Mouse (Mus musculus): ENCODE measurements around the gene Cacul1. TPM values are rescaled to one million over a fixed set of nuclear protein-coding genes. Genes with fewer than 3 reads are reported as not detected.
"Not testable (repeated sequence)": the region's sequence is repeated elsewhere in the genome, so short reads cannot be mapped to it uniquely, and the experiment has no call there.

The Cacul1 gene
- total RNA-seq (2017): 67.2 and 71.3 TPM in 2 replicates

DNA sequence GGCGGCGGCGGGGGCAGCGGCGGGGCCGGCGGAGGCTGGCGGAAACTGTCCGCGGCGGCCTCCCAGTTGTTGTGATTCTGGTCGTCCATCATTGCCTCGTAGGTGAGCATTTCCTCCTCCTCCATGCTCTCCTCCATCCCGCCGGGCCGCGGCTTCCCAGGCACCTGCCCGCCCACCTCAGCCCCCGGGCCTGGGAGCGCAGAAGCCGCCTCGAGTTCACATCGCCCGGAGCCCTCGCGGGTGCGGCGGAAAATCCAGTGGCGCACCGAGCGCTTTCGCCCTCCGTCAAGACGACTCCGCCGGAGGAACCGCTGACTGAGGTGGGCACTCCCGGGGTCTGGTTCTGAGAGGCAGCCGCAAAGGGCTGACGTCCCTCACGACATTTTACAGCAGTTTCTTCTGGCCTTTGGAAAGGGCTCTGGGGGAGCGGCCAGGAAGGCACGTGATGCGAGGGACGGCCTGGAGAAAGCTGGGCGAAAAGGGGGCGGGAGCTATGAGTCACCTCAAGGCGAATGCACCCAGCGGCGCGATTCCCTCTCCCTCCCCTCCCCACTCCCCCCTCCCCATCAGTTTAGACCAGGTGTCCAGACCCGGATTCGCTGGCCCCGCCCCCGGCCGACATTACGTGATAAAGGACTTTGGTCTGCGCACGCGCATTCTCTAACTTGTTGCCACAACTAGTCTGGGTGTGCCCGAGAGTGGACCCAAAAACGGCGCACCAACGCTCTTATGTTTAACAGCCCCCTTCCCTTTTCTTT is at the start of gene Cacul1:
Cacul1 (minus strand) TSS at position 444 of the 758 bp plus-strand sequence.
- peak; percentile 93 for ATAC-seq (ENCODE audit: extremely low read depth, insufficient number of reproducible peaks, low FRiP score, poor library complexity, severe bottlenecking)

GRCm38 (mm10) chr19:60619420-60619819 is 38.6 kb upstream of the Cacul1 start:
- ATAC-seq (ENCODE audit: extremely low read depth, insufficient number of reproducible peaks, low FRiP score, poor library complexity, severe bottlenecking): no peak

DNA sequence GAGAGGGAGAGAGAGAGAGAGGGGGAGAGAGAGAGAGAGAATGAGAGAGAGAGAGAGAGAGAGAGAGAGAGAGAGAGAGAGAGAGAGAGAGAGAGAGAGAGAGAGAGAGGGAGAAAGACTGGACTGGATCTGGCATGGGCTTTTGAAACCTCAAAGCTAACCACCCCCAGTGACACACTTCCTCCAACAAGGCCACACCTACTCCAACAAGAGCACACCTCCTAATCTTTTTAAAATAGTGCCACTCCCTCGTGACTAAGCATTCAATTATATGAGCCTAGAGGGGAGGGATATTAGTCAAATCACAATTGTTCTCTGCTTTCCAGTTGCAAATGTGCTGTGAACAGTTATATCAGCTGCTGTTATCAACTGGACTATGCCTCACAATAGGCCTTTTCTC is 36.2 kb upstream of the Cacul1 start:
- no peak for ATAC-seq (ENCODE audit: extremely low read depth, insufficient number of reproducible peaks, low FRiP score, poor library complexity, severe bottlenecking)

DNA sequence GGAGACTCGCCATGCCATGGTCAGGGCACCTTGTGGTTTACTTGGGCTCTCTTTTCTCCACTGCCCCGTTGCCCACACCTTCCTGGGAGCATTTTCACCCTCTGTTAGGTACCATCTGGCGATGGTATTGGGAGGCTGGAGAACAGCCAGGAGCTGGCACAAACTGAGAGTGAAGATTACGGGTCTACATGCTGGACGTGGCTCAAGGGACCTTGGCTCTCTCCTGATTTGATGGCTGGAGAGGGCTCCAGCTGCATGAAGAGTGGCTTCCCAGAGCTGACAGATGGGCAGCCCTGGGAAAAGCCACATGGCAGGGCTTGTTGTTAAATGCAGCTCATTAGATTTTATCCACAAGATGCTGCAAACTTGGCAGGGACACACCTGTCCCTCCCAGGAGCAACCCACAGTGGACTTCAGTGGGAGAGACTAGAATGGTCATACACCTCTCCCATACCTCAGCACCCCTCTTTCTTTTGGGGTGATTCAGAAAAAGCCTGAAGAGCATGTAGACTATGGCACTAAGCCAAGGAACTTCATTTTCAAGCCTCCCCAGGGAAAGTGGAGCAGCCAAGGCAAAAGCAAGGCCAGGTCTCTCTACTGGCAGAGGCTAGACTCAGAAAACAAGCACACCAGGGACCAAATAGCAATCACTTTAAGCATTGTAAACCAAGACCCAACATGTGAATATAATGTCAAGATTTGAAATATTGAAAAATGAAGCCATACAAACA is 34.8 kb upstream of the Cacul1 start:
- no peak for ATAC-seq (ENCODE audit: extremely low read depth, insufficient number of reproducible peaks, low FRiP score, poor library complexity, severe bottlenecking)

GRCm38 (mm10) chr19:60611525-60612215 is 30.8 kb upstream of the Cacul1 start:
- ATAC-seq (ENCODE audit: extremely low read depth, insufficient number of reproducible peaks, low FRiP score, poor library complexity, severe bottlenecking): 0 out of 2 replicates have a peak, but pooled peaks have one; percentile 16

DNA sequence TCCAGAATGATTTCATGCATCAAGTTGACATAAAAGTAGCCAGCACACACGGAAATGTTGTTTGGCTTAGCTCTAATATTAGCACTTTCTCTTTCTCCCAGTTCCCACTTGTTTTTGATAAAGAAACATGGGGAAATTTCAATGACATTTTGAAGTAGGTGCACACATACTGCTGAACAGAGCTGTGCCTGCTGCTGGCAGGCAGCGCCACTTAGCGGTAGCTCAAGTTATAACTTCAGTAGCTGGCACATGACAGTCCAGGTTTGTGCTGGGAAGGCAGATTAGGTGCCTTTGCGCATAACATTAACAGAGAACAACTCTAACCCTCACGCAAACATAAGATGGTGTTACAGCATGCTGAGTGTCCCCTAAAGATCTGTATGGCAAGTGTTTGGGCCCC is 27.9 kb upstream of the Cacul1 start:
- ATAC-seq (ENCODE audit: extremely low read depth, insufficient number of reproducible peaks, low FRiP score, poor library complexity, severe bottlenecking): no peak

DNA sequence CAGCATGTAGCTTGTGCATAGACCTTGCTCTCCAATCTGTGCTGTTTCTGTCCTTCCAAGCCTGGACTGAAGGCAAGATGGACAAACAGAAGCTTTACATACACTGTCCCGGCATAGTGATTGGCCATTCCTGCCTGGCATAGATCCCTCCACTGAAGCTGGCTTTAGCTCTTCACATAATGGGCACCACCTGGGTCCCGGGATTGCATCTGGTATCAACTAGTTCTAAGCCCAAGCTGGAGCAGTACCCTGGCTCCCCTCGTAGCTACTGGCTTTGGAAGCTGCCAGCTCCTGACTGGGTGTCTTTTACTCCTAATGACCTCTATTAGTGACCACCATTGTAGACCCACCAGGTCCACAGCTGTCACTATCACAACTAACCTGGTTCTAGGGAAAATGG is 22.8 kb upstream of the Cacul1 start:
- no peak for ATAC-seq (ENCODE audit: extremely low read depth, insufficient number of reproducible peaks, low FRiP score, poor library complexity, severe bottlenecking)

DNA sequence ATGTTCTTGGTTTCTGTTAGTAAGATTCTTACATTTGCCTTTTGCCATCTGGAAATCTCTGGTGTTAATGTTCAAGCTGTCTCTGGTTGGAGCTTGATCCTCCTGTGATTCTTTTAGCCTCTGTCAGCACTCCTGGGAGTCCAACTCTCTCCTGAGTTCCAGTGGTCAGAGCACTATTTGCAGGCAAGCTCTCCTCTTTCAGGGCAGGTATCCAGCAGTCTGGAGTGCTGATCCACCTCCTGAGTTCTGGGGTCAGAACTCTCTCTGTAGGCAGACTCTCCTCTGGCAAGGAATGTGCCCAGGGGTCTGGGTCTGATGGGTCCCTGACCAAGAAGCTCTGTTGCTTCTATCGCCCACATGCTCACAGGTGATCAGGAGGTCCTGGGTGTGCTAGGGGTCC is 21.2 kb upstream of the Cacul1 start:
- ATAC-seq (ENCODE audit: extremely low read depth, insufficient number of reproducible peaks, low FRiP score, poor library complexity, severe bottlenecking): not testable (repeated sequence)

GRCm38 (mm10) chr19:60598025-60598697 is 17.3 kb upstream of the Cacul1 start:
- ATAC-seq (ENCODE audit: extremely low read depth, insufficient number of reproducible peaks, low FRiP score, poor library complexity, severe bottlenecking): no peak

GRCm38 (mm10) chr19:60589646-60590045 is 8.8 kb upstream of the Cacul1 start:
- no peak for ATAC-seq (ENCODE audit: extremely low read depth, insufficient number of reproducible peaks, low FRiP score, poor library complexity, severe bottlenecking)

DNA sequence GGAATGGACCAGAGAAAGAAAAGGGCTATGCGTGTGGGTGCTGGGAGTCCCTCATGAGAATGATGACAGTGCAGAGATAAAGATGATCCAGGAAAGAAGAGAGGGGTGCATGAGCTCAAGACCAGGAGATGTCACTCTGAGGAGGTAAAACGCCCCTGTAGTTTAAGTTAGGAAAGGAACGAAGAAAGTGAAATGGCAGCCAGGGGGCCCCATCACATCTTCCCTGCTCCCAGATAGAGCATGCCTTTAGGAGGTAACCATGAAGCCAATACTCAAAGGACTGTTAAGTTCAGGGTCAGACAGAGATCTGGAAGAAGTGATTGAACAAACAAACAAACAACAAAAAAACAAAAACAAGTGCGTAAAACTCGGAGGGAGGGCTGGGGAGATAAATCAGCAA is 5.8 kb upstream of the Cacul1 start:
- no peak for ATAC-seq (ENCODE audit: extremely low read depth, insufficient number of reproducible peaks, low FRiP score, poor library complexity, severe bottlenecking)

DNA sequence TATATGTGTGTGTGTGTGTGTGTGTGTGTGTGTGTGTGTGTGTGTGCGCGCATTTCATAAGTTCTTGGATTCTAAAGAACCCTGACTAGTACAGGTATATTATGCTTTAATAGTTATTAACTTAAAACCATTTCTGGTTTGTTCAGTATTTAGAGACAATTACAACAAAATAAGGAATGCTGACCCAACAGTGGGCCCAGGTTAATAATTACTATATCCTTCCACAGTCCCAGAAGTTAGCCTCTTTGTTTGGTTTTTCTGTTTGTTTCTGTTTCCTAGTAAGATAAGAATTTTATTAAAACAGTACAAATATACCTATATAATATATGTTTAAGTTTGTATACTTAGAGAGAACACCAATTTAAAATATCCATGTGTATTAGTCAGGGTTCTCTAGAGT is 2.4 kb upstream of the Cacul1 start:
- ATAC-seq (ENCODE audit: extremely low read depth, insufficient number of reproducible peaks, low FRiP score, poor library complexity, severe bottlenecking): no peak

DNA sequence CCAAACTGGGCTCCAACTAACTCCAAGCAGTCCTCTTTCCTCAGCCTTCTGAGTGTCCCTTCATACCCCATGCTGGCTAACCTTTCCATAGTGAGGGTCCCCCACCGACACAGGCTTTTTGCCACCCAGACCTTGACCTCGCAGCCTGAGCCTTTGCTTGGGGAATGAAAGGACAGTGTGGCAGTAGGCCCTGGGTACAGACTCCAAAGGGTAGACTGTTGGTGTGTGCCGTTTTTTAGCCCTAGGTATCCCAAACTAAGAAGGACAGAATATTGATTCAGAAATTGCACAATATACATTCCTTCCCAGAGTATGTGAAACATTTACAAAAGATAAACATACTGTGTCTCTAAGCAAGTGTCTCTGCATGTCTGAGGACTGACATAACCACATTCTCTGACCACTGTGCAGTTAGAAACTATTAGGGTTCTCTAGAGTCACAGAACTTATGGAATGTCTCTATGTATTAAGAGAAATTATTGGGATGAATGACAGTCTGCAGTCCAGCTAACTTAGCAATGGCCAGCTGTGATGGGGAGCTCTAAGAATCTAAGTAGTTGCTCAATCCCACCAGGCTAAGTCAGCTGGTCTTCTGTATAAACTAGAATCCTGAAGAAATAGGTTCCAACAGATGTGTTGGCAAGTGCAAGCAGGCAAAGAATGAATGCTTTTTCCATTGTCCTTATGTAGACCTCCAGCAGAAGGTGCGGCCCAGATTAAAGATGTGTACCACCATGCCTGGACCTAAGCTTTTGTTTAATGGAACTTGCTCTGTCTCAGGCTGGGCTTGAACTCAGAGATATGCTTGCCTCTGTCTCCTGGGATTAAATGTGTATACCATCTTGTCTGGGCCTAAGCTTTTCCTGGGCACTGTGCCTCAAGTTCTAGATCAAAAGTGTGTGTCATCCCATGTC is 809 bp upstream of the Cacul1 start:
- no peak for ATAC-seq (ENCODE audit: extremely low read depth, insufficient number of reproducible peaks, low FRiP score, poor library complexity, severe bottlenecking)

DNA sequence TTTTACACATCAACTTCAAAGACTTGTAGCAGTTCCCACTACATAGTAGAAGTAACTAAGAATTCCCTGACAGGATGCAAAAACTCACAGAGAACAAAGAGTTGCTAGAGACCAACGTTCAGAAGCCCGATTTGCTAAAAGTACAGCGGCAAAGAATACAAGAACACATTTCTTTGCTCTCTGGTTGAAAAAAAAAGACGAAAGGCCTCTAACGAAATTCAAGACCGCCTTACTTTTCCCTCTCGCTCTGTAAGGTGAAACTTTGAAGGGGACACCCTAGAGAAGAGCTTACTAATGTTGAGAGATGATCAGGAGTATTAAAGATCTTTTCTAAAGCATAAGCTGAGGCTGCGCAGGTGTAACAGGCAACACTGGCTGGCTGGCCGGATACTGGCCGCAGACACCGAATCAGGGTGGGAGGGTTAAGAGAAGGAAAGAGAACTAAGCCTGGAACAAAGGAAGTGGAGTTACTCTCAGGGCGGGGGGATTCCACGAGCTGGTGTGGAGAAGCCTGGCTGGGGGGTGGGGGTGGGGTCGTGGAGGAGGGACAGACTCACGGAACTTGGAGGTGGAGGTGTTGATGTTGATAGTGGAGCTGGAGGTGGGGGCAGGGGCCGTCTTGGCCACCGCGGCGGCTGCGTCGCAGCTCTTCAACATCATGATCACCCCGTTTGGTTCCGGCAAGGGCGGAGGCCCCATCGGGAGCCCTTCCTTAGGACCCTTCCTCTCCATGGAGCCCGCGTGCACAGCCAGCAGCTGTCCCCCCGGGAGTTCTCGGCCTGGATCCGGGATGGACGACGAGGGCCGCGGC is 849 bp downstream of the Cacul1 start:
- ATAC-seq (ENCODE audit: extremely low read depth, insufficient number of reproducible peaks, low FRiP score, poor library complexity, severe bottlenecking): peak; percentile 13; the same call in 1 of the 2 replicates

DNA sequence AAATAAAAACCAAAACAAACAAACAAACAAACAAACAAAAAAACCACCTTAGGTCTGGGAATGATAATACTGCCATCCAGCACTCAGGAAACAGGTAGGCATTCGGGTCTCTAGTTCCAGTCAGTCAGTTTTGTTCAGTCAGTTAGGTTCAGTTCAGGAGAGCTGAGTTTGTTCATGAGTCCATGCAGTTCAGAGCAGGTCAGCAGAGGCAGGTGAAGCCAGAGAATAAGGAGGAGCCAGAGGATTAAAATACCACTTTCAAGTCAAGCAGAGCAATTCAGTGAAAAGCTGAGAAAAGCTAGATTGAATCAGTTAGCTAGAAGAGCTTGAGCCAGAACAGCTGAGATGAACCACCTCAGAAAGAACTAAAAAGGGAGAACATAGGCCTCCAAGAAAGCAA is 4.1 kb downstream of the Cacul1 start:
- no peak for ATAC-seq (ENCODE audit: extremely low read depth, insufficient number of reproducible peaks, low FRiP score, poor library complexity, severe bottlenecking)

GRCm38 (mm10) chr19:60560497-60560896 is 20.3 kb downstream of the Cacul1 start:
- ATAC-seq (ENCODE audit: extremely low read depth, insufficient number of reproducible peaks, low FRiP score, poor library complexity, severe bottlenecking): no peak

- no peak for ATAC-seq (ENCODE audit: extremely low read depth, insufficient number of reproducible peaks, low FRiP score, poor library complexity, severe bottlenecking)
These were observed 25.9 kb downstream of the Cacul1 start for GRCm38 (mm10) chr19:60554866-60555438.

All from neutrophil, adult 5-6 weeks (primary cell).